Mouse (Mus musculus) ovary, adult 18-20 months (tissue): Measurements from ENCODE around the gene Aldh1b1.

Experiments
- DNase-seq: peaks from one replicate; pipeline ENCODE4 v3.0.0; 2022; ENCODE audit warnings: low spot score, mixed read lengths

Aldh1b1 gene

DNA sequence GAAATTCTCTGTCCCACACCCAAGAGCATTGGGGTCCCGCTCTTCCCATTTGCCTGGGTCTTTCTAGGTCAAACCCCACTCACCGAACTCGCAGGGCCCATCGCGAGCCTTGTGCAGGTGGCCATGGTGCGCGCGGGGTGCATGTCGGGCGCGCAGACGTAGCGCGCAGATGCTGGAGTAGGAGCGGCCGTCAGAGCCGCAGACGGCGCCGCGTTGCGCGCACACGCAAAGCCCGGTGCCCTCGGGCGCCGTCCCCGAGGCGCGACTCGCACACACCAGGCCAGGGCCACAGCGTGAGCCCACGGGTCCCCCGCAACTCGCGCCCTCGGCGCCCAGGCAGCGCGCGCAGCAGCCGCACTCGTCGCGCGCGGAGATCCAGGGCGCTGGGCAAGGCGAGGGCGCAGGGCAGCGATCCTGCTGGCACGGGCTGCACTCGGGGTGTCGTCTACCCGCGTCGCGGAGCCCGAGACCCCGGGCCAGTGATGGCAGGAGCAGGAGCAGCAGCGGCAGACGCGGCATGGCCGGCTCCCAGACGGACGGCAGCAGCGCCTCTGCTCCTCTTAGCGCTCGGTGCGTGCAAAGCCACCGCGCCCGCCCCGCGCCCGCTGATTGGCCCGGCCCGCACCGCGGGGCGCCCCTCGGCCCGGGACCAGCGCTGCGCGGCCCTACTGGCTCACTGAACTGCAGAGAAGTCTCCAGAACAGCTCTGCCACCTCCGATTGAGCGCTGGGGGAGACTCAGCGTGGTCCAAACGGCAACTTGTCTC is 27.6 kb downstream of the Aldh1b1 start, which contains the start of gene Igfbpl1:
Igfbpl1 (minus strand) TSS at position 649 of the 766 bp plus-strand sequence.
- DNase-seq, result no peak

DNA sequence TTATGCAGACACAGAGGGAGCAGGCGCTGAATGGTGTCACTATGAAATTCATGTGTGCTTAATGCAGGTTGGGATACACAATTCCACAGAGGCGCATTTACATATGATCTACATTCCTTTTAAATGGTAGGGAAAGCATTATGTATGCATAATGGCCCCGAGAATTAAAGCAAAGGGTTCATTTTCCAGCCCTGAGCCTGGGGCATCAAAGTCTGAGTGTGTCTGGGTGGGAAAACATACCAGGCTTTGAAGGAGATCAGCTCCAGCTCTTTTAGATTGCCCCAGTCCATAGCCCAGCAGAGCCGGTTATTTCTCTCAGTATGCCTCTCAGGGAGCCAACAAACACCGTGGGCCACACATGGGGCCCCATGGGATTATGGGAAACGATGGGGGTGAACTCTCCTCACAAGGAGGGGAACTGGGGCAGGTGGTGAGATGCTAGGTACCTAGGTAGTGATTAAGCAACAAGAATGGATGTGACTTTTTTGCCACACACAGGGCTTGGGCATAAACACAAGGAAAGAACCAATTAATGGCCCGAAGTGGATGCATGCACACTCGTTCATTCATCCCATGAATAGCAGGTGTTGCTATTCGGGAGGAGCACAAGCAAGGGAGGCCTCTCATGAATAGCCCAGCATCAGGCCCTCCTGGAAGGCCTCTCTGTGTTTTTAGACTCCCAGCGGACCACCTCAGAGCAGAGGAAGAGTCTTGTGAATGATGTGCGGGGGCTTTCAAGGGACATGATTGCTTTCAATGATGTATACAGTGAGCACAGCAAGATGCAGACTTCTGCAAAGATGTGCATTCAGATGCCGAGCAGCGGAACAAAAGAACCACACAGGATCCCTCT is 31.3 kb downstream of the Aldh1b1 start:
- no peak for DNase-seq

DNA sequence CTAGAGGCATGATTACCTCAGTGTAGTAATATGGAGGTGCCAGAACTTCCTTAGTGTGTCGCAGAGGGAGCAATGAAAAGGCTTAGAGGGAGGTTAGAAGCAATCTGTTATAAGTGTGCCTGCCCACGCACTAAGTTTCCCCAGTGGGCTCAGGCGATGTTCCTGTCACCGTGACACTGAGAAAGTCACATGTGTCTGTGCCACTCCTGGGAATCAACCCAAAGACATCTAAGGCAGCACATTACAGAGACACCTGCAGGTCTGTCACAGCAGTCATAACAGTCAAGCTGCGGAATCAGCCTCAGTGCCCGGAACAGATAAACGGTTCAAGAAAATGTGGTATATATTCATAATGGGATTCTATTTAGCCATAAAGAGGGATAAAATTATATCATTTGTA is 33.2 kb downstream of the Aldh1b1 start:
- DNase-seq, result no peak

DNA sequence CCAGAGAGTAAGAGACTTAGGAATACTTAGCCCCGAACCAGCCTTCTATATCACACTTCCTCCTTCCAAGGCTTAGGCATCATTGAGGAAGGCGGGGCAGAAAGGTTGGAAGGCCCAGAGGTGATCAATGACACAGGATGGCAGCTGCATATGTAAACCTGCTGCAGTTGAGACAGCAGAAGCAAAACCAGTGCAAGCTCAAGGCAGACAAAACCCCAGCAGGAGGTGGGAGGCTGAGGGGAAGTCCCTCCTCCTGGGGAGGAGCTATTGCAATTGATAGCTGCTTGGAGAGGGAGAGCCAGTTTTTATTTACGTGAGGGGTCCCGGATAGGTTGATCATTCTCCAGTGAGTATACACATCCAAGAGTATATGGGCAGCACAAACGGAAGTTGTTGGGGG is 34.6 kb downstream of the Aldh1b1 start:
- DNase-seq, result no peak

DNA sequence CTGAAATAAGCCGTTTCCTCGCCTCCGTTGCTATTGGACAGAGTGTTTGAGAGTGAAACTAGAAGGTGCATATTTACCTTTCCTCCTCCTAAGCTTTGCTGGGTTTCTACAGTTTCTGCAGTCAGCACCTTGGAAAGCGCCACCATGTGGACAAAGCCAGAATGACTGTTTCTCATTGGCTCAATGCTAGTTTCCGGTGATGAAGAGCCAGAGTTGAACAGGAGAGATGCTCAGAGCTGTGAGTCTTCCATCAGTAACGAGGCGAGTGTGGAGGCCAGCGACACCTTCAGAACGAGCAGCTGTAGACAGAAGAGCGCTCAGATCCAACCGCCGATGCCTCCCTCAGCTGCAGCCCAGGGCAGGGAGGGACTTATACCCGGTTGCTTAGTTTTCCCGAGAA is 45.5 kb downstream of the Aldh1b1 start:
- DNase-seq, result no peak

DNA sequence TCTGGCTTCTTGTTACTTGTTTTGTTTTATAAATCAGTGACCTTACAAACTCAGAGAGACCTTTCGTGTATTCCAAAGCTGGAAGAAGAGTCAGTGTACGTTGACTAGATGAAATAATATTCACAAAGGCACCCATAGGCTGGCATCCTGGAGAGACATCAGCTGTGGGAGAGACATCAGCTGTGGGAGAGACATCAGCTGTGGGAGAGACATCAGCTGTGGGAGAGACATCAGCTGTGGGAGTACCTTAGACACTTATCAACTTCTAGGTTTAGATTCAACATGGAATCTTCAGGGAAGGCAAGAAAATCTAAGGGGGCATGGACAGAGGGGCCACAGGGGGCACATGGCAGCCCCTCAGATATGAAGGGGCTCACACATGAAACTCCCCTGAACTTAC is 47.4 kb downstream of the Aldh1b1 start:
- DNase-seq, result no peak

DNA sequence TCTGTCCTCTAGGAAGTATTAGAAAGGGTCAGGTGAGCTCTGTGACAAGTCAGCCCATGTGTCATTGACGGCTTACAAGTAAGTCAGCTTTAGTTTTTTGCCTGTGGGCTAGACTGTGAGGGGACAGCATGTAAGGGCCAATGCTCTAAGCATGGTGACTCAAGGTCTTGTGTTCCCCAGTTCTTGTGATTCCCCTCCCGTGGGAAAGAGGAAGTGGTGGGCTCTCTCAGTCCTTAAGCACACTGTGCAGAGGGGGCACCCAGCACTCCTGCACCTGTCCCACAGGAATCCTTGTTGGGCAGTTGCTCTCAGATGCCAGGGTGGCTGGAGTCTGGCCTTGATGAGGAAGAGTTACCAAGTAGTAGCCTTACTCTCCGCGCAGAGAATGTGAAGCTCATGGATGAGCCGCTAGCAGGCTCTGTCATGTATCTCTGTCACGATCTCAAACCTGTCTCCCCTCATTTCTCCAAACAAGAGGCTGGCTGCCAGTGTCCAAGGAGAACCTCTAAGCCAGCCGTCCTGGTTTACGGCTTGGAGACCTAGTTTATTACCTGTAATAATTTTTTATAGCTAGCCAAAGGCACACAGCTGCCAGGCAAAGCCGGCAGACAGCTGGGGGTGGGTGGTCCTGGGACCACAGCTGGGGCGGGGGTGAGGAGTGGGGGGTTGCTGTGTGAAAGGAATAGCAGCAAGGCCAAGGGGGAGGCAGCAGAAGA is 49.4 kb downstream of the Aldh1b1 start, which contains the start of gene Stra6l:
Stra6l (plus strand) TSS at position 556 of the 716 bp plus-strand sequence.
- DNase-seq, result no peak

DNA sequence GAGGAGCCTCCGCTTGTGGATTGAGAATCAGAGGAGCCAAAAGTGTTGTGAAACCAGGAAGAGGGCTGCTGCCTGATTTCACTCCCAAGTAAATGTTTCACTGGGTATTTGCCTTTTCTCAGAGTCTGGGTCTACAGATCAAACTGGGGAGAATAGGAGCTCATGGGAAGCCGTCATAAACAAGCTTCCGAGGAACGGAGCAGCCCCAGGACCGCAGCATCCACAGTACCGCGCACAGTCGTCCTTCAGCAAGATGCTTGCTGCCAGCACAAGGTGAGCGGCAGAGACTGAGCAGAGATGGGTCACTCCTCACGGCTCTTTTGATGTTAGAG is 50.0 kb downstream of the Aldh1b1 start:
- no peak for DNase-seq

DNA sequence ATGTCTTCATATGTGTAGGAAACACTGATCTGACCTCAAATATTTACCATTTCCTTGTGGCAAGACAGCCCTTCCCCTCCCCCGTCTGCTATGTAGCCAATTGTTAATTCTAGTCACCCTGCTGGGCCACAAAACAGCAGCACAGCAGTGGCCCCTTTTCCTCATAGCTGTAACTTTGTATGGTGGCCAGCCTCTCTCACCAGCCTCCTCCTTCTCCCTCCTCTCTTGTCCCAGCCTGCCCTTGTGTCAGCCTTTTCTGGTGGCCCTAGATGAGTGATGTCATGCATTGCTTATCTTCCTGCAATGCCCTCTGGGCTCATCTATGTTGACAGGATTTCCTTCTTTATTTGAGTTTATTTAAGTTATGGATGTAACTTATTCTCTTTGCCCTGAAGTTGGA is 50.6 kb downstream of the Aldh1b1 start:
- DNase-seq, result no peak

DNA sequence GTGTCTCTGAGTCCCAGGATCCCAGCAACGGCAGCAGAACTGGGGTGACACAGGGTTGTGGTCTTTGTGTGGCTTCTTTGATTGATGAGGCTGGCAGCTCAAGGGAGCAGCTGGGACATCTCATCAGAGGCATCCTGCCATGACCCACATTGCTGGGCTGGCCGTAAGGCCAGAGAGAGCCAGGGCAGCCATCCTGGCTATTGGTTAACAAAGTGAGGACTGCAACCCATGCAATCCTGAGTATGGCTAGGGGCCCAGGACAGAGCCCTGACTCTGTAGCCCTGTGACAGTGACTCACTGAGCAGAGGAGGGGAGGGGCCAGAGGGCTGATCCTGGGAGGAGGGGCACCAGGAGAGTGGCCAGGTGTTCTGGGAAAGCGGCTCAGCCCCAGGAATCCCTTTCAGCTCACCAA is 52.8 kb downstream of the Aldh1b1 start:
- DNase-seq, result no peak

DNA sequence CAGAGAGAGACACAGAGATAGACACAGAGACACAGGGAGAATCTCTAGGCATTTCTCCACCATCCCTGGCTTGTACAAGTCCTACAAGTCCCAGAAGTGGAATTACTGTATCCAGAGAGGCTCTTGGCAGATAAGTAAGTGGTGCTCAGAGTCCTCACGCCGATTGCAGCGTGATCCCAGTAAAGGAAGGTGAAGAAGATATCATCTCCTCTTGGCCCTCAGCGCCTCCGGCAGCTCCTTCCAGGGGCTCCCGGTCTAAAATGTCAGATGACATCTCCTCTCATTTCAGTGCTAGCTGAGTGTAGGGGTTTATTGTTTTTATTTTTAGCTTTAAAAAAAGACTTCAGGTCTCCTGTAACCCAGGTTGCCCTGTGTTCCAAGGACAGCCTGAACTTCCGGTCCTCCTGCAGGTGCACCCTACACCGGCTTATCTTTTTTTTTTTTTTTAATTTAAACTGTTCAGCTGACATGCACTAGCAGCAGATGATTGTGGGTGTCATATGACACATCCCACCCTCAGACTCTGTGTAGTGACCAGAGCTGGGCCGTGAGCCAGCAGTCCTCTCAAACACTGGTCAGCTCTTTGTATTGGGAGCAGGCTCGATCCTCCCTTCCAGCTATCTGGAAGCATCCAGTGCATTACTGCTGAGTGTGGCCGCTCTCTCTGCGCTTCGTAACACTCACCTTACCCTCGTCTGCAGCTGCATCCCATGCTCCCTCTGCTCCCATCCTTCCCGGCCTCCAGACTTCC is 54.8 kb downstream of the Aldh1b1 start:
- no peak for DNase-seq
